Mouse (Mus musculus): ENCODE measurements around the gene Mlxipl.

Gene Mlxipl

GRCm38 (mm10) chr5:135149053-135149819 is 59.5 kb downstream of the Mlxipl start, which contains the start of gene Tbl2:
TSS of gene Tbl2 (plus strand) at chr5:135149657.
- DNase-seq = peak; percentile 100

GRCm38 (mm10) chr5:135149820-135150178 is 60.1 kb downstream of the Mlxipl start:
- DNase-seq = no peak

- no peak for DNase-seq
These were observed 66.8 kb downstream of the Mlxipl start for GRCm38 (mm10) chr5:135156496-135156895.

GRCm38 (mm10) chr5:135161221-135161620 is 71.5 kb downstream of the Mlxipl start:
- DNase-seq = peak; percentile 97

- no peak for DNase-seq
These were observed 72.0 kb downstream of the Mlxipl start for GRCm38 (mm10) chr5:135161650-135162049.

- DNase-seq = no peak
These were observed 72.7 kb downstream of the Mlxipl start for GRCm38 (mm10) chr5:135162361-135162760.

GRCm38 (mm10) chr5:135162821-135163220 is 73.1 kb downstream of the Mlxipl start:
- DNase-seq = no peak

- peak; percentile 87 for DNase-seq
These were observed 77.2 kb downstream of the Mlxipl start for GRCm38 (mm10) chr5:135166909-135167308.

- no peak for DNase-seq
These were observed 77.8 kb downstream of the Mlxipl start for GRCm38 (mm10) chr5:135167469-135167868.

GRCm38 (mm10) chr5:135168063-135169062 is 78.7 kb downstream of the Mlxipl start, which contains the start of gene Bcl7b:
TSS of gene Bcl7b (plus strand) at chr5:135168283.
- peak; percentile 100 for DNase-seq

GRCm38 (mm10) chr5:135169479-135169878 is 79.8 kb downstream of the Mlxipl start:
- DNase-seq = peak; percentile 87

GRCm38 (mm10) chr5:135171688-135172220 is 82.1 kb downstream of the Mlxipl start:
- DNase-seq = no peak

GRCm38 (mm10) chr5:135172986-135173385 is 83.3 kb downstream of the Mlxipl start:
- DNase-seq = peak; percentile 86

- no peak for DNase-seq
These were observed 85.4 kb downstream of the Mlxipl start for GRCm38 (mm10) chr5:135175086-135175485.

- DNase-seq = peak; percentile 70
These were observed 88.8 kb downstream of the Mlxipl start for GRCm38 (mm10) chr5:135178523-135178922.

- DNase-seq = peak; percentile 83
These were observed 89.3 kb downstream of the Mlxipl start for GRCm38 (mm10) chr5:135178996-135179395.

- peak; percentile 79 for DNase-seq
These were observed 89.9 kb downstream of the Mlxipl start for GRCm38 (mm10) chr5:135179616-135180015.

- peak; percentile 71 for DNase-seq
These were observed 91.1 kb downstream of the Mlxipl start for GRCm38 (mm10) chr5:135180796-135181195.

GRCm38 (mm10) chr5:135181776-135182175 is 92.1 kb downstream of the Mlxipl start:
- DNase-seq = no peak

- peak; percentile 88 for DNase-seq
These were observed 93.6 kb downstream of the Mlxipl start for GRCm38 (mm10) chr5:135183131-135183861.

GRCm38 (mm10) chr5:135185016-135185415 is 95.3 kb downstream of the Mlxipl start:
- DNase-seq = peak; percentile 85

GRCm38 (mm10) chr5:135185596-135185995 is 95.9 kb downstream of the Mlxipl start:
- DNase-seq = peak; percentile 90

All from heart, adult 11 months (tissue).